Mouse (Mus musculus): ENCODE measurements around the gene Sik2.
A peak's percentile ranks its signal among the peaks of the same experiment; 100 is the strongest.

Sik2 gene

DNA sequence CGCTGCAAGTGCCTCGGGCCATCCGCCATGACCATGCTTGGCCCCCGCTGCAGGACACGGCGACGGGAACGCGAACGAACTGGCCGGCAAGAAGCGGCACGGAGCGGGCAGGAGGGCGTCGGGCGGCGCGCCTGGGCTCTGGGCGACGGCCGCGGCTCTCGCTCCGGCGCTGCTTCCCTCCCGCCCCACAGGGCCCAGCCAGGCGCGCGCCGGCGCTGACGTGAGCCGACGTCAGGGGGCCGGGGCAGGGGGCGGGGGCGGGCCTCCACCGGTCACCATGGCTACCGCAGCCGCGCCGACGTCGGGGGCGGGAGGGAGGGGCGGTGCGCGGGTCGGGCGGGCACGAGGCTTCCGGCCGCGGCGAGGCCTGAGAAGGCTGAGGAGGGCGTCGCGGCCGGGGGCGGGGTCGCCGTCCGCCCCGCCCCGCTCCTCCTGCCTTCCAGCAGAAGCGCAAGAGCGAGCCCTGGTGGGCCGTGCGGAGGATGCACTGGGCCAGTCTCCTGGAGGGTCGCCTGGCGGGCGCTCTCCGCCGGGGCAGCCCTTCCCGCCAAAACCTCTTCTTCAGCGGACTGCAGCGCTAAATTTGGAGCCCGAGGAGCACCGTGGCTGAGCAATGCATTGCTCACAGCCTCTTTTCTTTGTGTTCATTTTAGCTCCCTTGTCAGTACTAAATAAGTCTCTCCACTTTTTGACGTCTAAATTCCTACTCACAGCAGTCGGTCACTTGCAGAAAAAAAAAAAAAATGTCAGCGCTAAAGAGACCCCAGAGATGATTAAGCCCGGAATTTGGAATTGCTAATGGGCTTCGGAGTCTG is at the start of gene Sik2:
Gene Sik2, minus strand, starts transcription at position 233 of the 815 bp plus-strand sequence.
- peak; percentile 84 to 85 for DNase-seq

DNA sequence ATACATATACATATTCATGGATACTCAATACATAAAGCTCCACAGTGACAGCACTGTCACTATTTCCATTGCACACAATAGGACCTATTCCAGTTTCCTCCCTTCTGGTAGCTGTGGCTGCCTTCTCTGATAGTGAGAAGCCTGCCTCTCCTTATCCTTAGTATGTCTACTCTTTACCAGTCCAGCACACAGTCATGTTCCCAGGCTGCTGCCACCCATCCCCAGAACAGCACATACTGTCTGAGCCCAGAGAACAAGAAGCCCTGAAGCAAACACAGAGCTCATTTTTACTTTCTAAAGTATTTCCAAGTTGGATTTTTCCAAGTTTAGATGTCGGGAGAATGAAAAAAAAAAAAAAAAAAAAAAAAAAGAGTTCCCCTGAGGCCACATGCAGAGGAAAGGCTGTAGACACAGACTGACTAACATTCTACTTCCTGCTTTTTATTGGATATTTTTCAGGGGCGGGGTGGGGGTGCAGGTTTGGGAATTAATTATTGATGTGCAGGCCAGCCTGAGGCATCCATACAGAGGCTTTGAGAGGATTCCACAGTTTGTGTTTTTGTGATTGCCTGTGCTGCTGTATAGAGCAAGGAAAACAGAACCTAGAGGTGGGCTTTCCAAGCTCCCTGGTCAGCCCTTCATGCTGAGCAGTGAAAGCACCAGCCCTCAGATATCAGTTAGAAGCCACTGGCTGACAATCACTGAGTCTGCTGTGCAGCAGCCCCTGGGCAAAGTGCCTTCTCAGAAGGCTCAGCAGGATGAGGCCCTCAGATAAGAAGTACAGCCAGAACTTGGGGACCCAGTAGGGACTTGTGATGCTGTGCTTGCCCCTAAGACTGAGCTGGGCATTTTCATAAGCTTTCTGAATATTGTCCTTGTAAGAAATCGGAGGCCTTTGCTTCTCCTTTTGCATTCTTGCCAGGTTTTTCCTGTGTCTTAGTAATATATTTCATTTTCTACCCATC is 47.8 kb upstream of the Sik2 start:
- no peak for DNase-seq

DNA sequence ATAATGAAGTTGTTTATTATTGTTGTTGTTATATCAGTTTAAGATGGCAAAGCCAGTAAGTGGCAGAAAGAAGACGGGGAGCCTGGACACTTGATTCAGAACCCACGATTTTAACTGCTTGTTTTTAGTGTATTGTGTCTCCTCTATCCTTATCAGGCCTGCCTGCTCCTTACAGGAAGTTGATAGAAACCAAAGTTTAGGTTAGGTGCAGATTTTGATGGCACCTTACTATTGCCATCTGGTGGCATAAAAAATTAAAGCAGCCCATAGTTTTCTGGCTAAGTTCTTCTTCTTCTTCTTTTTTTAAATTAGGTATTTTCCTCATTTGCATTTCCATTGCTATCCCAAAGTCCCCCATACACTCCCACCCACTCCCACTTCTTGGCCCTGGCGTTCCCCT is 43.3 kb upstream of the Sik2 start:
- DNase-seq = no peak

DNA sequence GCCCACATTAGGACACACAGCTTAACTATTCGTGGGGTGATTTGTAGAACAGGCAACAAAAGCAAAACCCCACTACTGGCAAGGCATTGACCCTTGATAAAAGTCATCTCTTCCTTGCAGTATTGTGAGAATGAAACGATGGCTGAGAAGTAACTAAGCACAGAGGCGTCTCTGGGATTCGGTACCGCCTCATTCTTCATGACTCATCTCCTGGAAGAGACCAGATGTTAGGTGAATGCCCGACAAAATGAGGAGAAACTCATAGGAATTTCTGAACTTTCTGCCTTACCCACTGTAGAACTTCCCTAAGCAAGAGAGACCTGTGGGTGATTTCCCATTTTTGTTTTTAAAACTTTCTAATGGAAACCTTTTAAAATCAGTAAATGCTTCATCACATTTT is 33.3 kb upstream of the Sik2 start:
- DNase-seq = no peak

DNA sequence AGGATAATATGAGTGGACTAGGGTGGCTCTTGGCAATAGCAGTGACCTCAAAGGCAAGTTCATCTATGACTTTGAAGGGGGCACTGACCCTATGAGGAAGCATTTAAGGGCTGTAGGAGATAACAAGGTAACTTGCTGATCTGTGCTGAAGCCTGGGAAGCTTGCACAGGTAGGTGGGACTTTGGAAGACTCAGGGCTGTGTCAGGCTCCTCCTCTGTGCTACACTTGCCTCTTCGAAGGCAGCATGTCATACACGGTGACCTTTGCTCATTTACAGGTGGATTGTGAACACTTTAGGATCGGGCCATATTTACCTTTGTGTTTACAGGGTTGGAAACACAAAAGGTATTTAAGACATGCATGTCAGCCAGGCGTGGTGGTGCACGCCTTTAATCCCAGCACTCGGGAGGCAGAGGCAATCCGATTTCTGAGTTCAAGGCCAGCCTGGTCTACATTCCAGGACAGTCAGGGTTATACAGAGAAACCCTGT is 32.7 kb upstream of the Sik2 start:
- no peak for DNase-seq

DNA sequence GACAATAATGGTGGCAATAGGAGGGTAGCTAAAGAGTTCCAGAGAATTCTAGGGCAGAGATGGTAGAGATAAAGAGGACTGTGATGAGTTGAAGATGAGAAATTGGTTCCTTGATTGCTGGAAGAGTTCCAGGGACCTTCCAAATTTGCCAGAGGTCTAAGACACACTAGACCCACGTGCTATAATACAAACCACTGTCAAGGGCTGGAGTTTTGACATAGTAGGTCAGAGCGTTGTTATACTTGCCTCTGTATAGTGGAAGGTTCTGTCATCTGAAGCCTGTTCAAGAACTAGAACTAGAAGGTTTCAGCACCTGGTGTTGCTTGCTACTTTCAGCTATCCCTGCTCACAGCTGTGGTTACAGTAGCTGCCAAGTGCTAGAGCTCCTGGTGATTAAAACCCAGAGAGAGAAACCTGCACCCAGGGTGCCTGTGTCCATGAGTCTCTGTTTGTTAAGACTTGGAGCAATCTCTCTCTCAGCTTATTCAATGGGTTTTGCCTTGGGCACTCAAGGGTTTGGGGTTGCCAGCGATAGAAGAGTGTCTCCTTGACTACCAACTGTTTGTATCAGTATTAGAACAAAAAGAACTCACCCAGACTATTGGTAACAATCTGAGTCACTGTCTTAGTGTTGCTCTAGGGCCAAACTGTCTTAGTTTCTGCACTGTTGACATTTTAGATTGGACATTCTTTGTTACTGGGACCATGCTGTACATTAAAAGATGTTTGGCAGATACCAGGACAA is 24.1 kb upstream of the Sik2 start:
- no peak for DNase-seq

DNA sequence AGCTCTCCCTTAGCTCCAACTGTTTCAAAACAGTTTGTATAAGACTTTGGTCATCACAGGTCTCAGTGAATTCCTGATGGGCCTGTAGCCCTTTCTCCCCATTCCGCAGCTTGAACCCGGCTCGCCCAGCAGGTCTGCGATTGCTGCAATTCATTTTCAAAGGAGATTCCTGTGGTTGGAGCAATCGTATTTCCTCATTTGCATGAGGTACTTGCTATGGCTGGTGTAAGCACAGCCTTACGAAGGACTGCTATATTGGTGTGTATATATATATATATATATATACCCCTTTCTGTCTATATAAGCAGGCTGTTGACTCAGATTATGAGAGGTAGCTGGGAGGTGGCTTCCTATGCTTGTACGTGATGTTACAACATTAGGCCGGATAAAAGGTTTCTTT is 23.4 kb upstream of the Sik2 start:
- DNase-seq = no peak

DNA sequence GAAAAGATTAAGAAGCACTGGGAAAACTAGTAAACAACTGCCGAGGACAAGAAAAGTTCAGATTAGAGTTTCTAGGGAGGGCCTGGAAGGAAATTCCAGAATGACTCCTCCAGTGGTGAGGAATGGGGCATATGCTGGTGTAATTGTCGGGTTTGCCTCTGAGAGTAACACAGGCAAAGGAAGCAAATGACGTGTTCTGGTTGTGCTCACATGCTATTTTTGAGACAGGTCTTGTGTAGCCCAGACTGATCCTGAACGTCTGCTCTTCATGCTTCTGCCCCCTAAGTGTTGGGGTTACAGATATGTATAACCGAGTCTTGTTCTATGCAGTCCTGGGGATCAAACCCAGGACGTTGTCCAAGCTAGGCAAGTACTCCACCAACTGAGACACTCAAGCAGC is 22.7 kb upstream of the Sik2 start:
- DNase-seq = no peak

DNA sequence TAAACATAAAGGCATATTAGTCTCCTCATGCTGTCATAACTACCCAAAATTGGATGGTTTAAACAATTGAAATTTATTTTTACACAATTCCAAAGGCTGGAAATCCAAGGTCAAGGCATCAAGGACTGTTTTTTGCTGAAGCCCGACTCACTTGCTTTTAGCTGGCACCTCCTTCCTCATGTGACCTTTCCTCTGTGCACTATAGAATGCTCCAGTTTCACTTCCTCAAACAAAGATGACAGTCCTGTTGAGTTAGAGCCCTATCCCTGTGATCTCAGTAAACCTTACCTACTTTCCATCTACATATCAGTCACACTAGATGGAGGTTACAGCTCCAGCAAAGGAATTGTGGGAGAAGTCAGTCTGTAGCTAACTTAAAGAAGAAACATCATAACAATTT is 21.3 kb upstream of the Sik2 start:
- no peak for DNase-seq

DNA sequence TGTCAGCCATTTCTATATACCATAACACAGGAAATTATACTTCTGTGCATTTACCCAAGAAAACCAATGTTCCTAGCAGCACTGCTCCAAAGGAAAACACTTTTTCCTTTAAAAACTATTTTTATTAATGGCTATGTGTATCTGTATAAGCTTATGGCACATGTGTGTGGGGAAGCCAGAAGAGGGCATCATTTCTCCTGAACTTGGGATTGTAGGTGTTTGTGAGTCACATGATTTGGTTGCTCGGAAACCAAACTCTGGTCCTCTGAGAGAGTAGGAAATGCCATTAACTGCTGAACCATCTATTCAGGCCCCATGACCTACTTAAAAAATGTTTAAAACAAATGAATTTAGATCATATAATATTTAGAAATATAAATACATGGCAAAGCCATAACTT is 18.1 kb upstream of the Sik2 start:
- no peak for DNase-seq

DNA sequence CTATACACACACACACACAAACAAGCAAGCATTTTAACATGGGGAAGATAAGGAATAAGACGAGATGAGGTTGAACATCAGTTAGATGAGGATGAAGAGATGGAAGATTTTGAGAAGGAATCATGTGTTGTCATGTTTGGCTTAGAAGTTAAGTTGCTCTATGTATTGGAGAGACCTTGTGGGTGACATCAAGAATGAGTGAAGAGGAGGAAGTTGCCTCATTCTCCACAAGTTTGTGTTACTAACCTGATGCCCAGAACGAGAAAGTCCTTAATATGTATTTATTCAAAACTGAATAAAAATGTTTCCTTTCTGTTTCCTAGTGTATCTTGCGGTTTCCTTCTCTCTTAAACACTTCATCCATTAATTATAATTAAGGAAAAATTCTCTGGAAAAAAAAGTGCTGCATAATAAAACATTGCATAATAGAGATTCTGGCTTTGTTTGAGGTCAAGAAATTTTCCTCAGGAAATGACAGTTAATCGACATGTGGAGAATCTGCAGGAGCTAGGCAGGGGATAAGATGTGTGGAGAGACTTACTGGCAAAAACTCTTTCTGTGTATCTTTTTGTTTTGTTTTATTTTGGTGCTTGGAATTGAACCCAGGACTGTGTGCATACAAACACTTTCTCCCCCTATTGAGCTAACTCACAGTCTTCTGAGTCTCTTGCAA is 12.4 kb upstream of the Sik2 start:
- no peak for DNase-seq

DNA sequence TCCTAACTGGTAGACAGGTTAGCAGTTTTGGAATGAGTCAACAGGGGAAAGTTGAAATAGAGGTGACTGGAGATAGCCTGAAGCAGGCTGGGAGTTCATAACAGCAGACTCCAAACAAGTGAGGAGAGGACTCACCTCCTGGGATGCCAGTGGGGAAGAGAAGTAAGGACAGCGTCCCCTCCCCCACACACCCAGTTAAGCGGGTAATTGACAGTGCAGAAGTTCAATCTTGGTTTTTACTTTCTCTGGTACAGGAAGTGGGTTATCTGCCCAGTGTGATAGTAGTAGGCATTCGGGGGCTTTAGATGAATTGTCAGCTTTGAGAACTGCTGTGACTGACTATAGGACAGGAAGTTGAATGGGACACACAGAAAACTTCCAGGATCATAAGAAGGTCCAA is 11.5 kb upstream of the Sik2 start:
- no peak for DNase-seq

DNA sequence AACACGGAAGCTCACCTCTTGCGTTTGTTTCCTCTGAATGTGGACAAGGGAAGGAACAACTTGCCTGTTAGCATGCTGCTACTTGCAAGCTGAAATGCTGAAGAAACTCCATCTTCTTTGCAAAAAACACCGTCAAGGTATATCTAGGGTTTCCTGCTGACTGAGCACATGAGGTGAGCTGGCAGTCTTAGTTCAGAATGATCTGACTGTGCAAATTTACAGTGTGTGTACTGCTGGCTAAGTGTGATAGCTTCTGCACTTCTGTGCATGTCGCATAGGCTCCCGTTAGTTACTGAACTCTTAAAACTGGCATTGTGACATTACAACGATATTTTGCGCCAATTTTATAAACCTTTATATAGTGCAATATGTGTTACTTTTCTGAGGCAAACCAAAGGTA is 10.8 kb upstream of the Sik2 start:
- DNase-seq = no peak

DNA sequence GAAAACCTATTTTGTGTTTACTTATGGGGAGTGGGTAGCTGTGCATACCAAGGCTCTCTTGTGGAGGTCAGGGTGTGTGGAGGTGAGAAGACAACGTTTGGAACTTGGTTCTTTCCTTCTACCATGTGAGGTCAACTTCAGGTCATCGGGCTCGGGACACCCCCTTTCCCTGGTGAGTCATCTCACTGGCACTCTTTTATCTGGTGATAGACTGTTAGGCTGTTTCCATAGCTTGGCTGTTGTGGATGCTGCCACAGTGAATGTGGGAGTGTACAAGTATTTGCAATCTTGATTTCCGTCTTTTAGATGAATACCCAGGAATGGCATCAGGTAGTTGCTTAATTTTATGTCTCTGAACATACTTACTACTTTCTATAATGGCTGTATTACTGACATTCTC is 6.9 kb upstream of the Sik2 start:
- no peak for DNase-seq

DNA sequence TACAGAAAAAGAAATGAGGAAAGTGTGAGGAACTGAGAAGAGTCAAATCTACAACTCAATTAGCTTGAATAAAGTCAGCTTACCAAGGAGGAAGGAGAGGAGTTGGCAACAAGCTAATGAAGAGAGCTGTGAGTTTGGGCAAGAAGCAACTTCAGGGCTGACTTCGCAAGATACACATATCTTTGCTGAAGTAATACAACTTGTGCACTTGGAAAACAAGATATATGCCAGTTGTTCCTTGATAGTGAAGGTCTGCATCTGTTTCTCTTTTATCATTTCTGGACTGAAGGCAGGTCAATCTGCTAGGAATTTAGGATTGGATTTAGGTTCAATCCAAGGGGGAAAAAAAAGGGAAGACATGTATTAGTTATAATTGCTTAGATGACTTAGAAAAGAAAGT is 4.8 kb upstream of the Sik2 start:
- no peak for DNase-seq

DNA sequence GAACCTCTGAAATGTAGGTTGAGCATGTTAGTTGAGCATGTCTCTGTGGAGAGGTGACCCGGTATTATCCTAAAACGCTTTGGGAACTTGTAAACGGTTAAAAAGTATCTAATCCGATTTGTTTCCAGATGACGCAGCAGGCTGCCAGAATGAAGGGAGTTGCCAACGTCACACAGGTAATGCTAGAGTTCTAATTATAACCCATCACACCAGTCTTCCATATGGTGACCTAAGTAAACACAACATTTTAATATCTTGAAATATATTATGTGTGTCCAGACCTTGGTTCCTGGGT is 730 bp upstream of the Sik2 start:
- DNase-seq = peak in 1 of 2 experiments; percentile 14

DNA sequence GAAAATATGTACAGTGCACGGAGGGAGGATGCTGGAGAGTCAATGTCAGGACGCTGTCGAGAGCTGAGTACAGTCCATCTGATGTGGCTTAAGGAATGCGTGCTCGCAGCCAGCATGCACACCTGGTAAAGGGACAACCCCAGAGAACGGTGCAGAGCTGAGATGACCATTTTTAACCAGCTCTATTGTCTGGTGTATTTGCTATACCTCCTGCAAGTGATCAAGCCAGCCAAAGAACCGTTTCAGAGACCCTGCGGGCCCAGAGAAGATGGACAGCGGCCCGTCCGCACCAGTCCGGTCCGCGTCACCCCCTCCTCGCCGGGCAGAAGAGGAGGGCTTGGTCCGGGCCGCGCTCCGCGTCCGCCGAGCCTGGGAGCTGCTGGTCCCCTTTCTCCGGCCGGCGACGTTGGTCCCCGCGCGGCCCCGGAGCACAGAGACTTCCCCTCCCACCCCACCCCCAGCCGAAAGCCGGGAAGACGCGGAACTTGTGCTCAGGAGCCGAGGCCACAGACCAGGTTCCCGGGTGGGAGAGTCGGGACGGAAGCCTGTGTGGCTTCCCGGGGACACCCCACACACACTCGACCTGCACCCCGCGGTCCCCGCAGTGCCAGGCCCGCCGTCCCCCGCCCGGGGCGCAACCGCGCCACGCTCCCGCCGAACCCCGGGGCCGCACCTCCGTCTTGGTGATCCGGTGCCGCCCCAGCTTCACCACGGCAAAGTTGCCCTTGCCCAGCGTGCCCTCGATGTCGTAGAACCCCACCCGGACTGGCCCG is 619 bp downstream of the Sik2 start:
- no peak for DNase-seq

DNA sequence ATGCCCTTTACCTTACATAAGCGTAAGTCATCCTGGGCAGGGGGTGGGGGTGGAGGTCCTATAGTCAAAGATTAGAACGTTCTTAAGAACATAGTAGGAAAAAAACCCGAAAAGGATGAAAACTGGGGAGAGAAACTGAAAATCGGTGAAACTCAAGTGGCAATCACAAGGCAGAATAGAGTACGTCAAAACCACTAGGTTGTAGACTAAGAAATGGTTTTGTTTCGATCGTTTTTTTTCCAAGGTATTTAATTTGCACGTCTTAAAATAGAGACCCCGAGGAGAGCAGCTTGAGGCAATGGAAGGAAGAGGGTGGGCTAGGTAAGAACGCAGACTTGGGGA is 1.2 kb downstream of the Sik2 start:
- DNase-seq = no peak

DNA sequence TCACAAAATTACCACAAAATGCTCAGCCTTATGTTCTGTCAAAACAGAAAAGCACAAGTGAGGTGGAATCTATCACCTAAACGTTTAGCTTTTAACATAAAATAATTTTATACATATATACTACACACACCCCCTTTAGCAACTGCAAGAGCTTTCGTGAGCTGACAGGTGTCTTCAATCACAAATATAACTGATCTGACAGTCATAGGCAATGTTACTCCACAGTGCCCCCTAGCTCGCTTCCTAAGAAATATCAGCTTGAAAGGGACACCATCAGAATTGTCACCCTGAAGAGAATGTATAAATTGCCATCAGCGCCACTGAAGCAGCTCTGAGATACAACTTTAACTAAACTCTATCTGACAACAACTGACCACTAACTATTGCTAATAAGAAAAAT is 2.0 kb downstream of the Sik2 start:
- DNase-seq = peak; percentile 21 to 50

DNA sequence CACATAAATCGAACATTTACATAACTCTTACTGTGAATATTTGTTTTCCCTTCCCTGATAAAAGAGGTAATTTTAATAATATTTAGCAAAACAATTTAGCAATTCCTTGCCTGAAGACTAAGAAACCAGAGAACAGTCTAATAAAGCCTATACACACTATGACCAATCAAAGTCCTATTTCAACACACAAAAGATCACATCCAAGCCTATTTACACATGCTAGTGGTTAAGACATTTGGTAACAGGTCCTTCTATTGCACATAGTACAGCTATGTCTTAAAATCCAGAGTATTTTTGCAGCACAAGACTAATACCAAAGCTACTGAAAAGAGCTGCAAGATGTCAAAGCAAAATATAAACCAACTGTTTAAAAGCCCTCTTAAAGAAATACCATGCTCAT is 4.8 kb downstream of the Sik2 start:
- no peak for DNase-seq

DNA sequence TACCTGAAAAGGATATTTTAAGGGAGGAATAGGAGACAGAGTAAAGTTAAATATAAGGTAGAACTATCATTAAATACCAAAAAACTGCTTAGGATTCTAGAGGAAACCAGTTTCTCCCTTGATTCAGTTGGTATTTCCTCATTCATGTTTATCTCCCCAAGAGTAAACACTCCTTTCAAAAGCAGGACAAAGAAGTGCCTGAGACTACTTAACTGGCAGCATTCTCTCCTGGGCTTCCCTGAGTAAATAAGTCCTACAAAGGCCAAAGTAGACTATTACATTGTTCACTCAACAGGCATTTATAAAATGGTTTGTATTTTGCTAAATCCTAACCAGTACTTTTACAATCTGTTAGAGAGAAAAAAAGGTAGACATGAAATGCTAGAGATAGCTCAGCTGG is 22.2 kb downstream of the Sik2 start:
- no peak for DNase-seq

DNA sequence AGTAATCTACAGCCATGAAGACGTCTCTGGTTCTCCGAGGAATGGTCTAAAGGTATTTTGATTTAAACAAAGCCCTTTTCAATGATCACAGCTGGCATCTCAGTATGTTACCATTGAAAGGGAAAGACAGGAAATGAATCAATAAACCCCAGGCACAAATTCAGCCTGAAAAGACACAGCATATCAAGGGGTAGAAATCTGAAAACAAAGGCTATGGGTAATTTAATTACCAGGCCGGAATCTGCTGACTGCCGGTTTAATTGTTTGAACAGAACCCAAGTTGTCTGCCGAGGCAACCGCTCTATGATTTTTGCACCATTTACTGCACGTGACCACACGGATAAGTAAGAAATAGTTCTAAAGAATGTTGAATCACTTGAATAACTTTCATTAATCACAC is 22.8 kb downstream of the Sik2 start:
- DNase-seq = no peak

Data from thymus, adult 18-20 months (tissue).